Mouse (Mus musculus): ENCODE data around the gene Nos1.
"Not testable (repeated sequence)": the region's sequence is repeated elsewhere in the genome, so short reads cannot be mapped to it uniquely, and the experiment has no call there.

Nos1 gene

GRCm38 (mm10) chr5:117839501-117839900 is 58.7 kb downstream of the Nos1 start:
- in situ Hi-C loops (cut with MboI, MseI) = loop anchor here (5.0 to 10.0 kb wide), 3 partner anchors 222 to 332 kb away; no protein-coding TSS in a partner anchor

- in situ Hi-C loops (cut with MboI, MseI) = no loop called here
Observed at GRCm38 (mm10) chr5:117840203-117840602, 59.4 kb downstream of the Nos1 start.

- in situ Hi-C loops (cut with MboI, MseI) = no loop called here
Observed at GRCm38 (mm10) chr5:117840988-117841387, 60.2 kb downstream of the Nos1 start.

GRCm38 (mm10) chr5:117841651-117842347 is 61.0 kb downstream of the Nos1 start:
- in situ Hi-C loops (cut with MboI, MseI) = no loop called here

- in situ Hi-C loops (cut with MboI, MseI) = no loop called here
Observed at GRCm38 (mm10) chr5:117842699-117843098, 61.9 kb downstream of the Nos1 start.

- in situ Hi-C loops (cut with MboI, MseI) = no loop called here
Observed at GRCm38 (mm10) chr5:117844611-117845010, 63.8 kb downstream of the Nos1 start.

GRCm38 (mm10) chr5:117850474-117850873 is 69.6 kb downstream of the Nos1 start:
- in situ Hi-C loops (cut with MboI, MseI) = no loop called here

GRCm38 (mm10) chr5:117853741-117854140 is 72.9 kb downstream of the Nos1 start:
- in situ Hi-C loops (cut with MboI, MseI) = no loop called here

GRCm38 (mm10) chr5:117864588-117865300 is 83.9 kb downstream of the Nos1 start:
- in situ Hi-C loops (cut with MboI, MseI) = loop anchor here in 1 of 2 experiments (10.0 kb wide), 1 partner anchor 540 kb away; no protein-coding TSS in a partner anchor

- in situ Hi-C loops (cut with MboI, MseI) = loop anchor here in 1 of 2 experiments (10.0 kb wide), 1 partner anchor 541 kb away; no protein-coding TSS in a partner anchor
Observed at GRCm38 (mm10) chr5:117865876-117866275, 85.0 kb downstream of the Nos1 start.

- in situ Hi-C loops (cut with MboI, MseI) = no loop called here
Observed at GRCm38 (mm10) chr5:117871614-117872013, 90.8 kb downstream of the Nos1 start.

- in situ Hi-C loops (cut with MboI, MseI) = no loop called here
Observed at GRCm38 (mm10) chr5:117873807-117874206, 93.0 kb downstream of the Nos1 start.

GRCm38 (mm10) chr5:117874236-117874635 is 93.4 kb downstream of the Nos1 start:
- in situ Hi-C loops (cut with MboI, MseI) = no loop called here

- in situ Hi-C loops (cut with MboI, MseI) = no loop called here
Observed at GRCm38 (mm10) chr5:117879136-117879535, 98.3 kb downstream of the Nos1 start.

GRCm38 (mm10) chr5:117880916-117881555 is 100.2 kb downstream of the Nos1 start:
- in situ Hi-C loops (cut with MboI, MseI) = no loop called here

GRCm38 (mm10) chr5:117882411-117882810 is 101.6 kb downstream of the Nos1 start:
- in situ Hi-C loops (cut with MboI, MseI) = not testable (repeated sequence)

GRCm38 (mm10) chr5:117884991-117885390 is 104.2 kb downstream of the Nos1 start:
- in situ Hi-C loops (cut with MboI, MseI) = no loop called here

GRCm38 (mm10) chr5:117888126-117888525 is 107.3 kb downstream of the Nos1 start:
- in situ Hi-C loops (cut with MboI, MseI) = no loop called here

GRCm38 (mm10) chr5:117888946-117889345 is 108.1 kb downstream of the Nos1 start:
- in situ Hi-C loops (cut with MboI, MseI) = no loop called here

- in situ Hi-C loops (cut with MboI, MseI) = no loop called here
Observed at GRCm38 (mm10) chr5:117889571-117889970, 108.7 kb downstream of the Nos1 start.

- in situ Hi-C loops (cut with MboI, MseI) = no loop called here
Observed at GRCm38 (mm10) chr5:117890871-117891270, 110.0 kb downstream of the Nos1 start.

- in situ Hi-C loops (cut with MboI, MseI) = no loop called here
Observed at GRCm38 (mm10) chr5:117891545-117891944, 110.7 kb downstream of the Nos1 start.
